In genomic region chr19:4572467-4572866, GRCm38 (mm10) we compare ENCODE assay signal across 23 mouse cellular contexts. TPM values are rescaled to one million over a fixed set of nuclear protein-coding genes. Genes with fewer than 3 reads are reported as not detected.
DNase-seq lines count a peak whose midpoint lies in the region; ATAC-seq lines count a peak whose summit lies in the region.
"Had no signal": no experiment of that assay in that cellular context is flagged by ENCODE, and none has a peak within 500 bp of the region (broad histone marks: within the 10 kb centered on the region; RNA-seq: fewer than 3 reads in every experiment).

No protein-coding gene starts in this region.

- no peak for ATAC-seq in liver, embryonic 12.5 days
- ATAC-seq in liver, embryonic 11.5 days (replicated peaks; ENCODE audit: low FRiP score), result no peak
- no peak for ATAC-seq in midbrain, embryonic 11.5 days (ENCODE audit: low FRiP score)
- ATAC-seq in midbrain, embryonic 16.5 days, result no peak
- ATAC-seq: activated CD4-positive, CD25-positive, alpha-beta regulatory T cell, adult 4 months; forebrain, embryonic 13.5 days had no signal

- H3K27me3 ChIP-seq in liver, embryonic 12.5 days (replicated peaks), result no peaks in the 10 kb centered on the region; the same call in 1 of the 2 replicates
- H3K27me3 ChIP-seq in liver, embryonic 11.5 days (replicated peaks; ENCODE audit: control insufficient read depth, insufficient read depth, low read length), result no peaks in the 10 kb centered on the region
- no peaks in the 10 kb centered on the region for H3K27me3 ChIP-seq in midbrain, embryonic 11.5 days (ENCODE audit: control insufficient read depth, insufficient read depth, low read length)
- H3K27me3 ChIP-seq in midbrain, embryonic 16.5 days (ENCODE audit: control insufficient read depth, insufficient read depth, low read depth, low read length), result no peaks in the 10 kb centered on the region
- H3K27me3 ChIP-seq: forebrain, embryonic 13.5 days; heart, embryonic 12.5 days; heart, embryonic 15.5 days had no signal

- no peak overlapping the region for H3K4me3 ChIP-seq in liver, embryonic 12.5 days
- no peak overlapping the region for H3K4me3 ChIP-seq in liver, embryonic 11.5 days (ENCODE audit: low read depth, low read length)
- no peak overlapping the region for H3K4me3 ChIP-seq in midbrain, embryonic 11.5 days (ENCODE audit: low read depth, low read length)
- H3K4me3 ChIP-seq in midbrain, embryonic 16.5 days (ENCODE audit: low read depth, low read length), result no peak overlapping the region
- H3K4me3 ChIP-seq: forebrain, embryonic 10.5 days; forebrain, embryonic 13.5 days; heart, embryonic 12.5 days; heart, embryonic 15.5 days; hindbrain, embryonic 10.5 days had no signal

- H3K27ac ChIP-seq in liver, embryonic 12.5 days, result peak overlapping the region; percentile 73; the same call in 1 of the 2 replicates
- H3K27ac ChIP-seq in liver, embryonic 11.5 days (ENCODE audit: low read depth, low read length), result no peak overlapping the region
- H3K27ac ChIP-seq in midbrain, embryonic 11.5 days (ENCODE audit: low read depth, low read length), result no peak overlapping the region
- no peak overlapping the region for H3K27ac ChIP-seq in midbrain, embryonic 16.5 days (ENCODE audit: low read length)
- H3K27ac ChIP-seq: forebrain, embryonic 10.5 days; heart, embryonic 15.5 days; hindbrain, embryonic 10.5 days; hindbrain, embryonic 14.5 days had no signal

- H3K36me3 ChIP-seq in liver, embryonic 12.5 days, result no peaks in the 10 kb centered on the region
- no peaks in the 10 kb centered on the region for H3K36me3 ChIP-seq in liver, embryonic 11.5 days (ENCODE audit: control insufficient read depth, insufficient read depth, low read length)
- H3K36me3 ChIP-seq in midbrain, embryonic 11.5 days (ENCODE audit: control insufficient read depth, insufficient read depth, low read length), result no peaks in the 10 kb centered on the region
- no peaks in the 10 kb centered on the region for H3K36me3 ChIP-seq in midbrain, embryonic 16.5 days (ENCODE audit: control insufficient read depth, insufficient read depth, low read length)
- H3K36me3 ChIP-seq: forebrain, embryonic 10.5 days; heart, embryonic 12.5 days; heart, embryonic 15.5 days; hindbrain, embryonic 10.5 days had no signal

- H3K4me2 ChIP-seq in liver, embryonic 12.5 days, result no peak overlapping the region
- no peak overlapping the region for H3K4me2 ChIP-seq in liver, embryonic 11.5 days
- H3K4me2 ChIP-seq in midbrain, embryonic 11.5 days, result no peak overlapping the region
- H3K4me2 ChIP-seq in midbrain, embryonic 16.5 days (ENCODE audit: low read length), result no peak overlapping the region
- H3K4me2 ChIP-seq: forebrain, embryonic 13.5 days; heart, embryonic 12.5 days; heart, embryonic 15.5 days; hindbrain, embryonic 14.5 days had no signal

- no peak overlapping the region for H3K9ac ChIP-seq in liver, embryonic 12.5 days
- no peak overlapping the region for H3K9ac ChIP-seq in liver, embryonic 11.5 days (ENCODE audit: low read depth, low read length)
- no peak overlapping the region for H3K9ac ChIP-seq in midbrain, embryonic 11.5 days (ENCODE audit: low read length)
- no peak overlapping the region for H3K9ac ChIP-seq in midbrain, embryonic 16.5 days (ENCODE audit: low read depth, low read length)
- H3K9ac ChIP-seq: forebrain, embryonic 13.5 days; heart, embryonic 12.5 days; heart, embryonic 15.5 days; hindbrain, embryonic 14.5 days had no signal

- H3K9me3 ChIP-seq in liver, embryonic 12.5 days (replicated peaks), result no peaks in the 10 kb centered on the region
- H3K9me3 ChIP-seq in liver, embryonic 11.5 days (ENCODE audit: control insufficient read depth, low read length), result no peaks in the 10 kb centered on the region
- H3K9me3 ChIP-seq in midbrain, embryonic 11.5 days (ENCODE audit: control insufficient read depth, low read length), result no peaks in the 10 kb centered on the region
- H3K9me3 ChIP-seq in midbrain, embryonic 16.5 days (replicated peaks; ENCODE audit: control insufficient read depth, low read length, poor library complexity, severe bottlenecking), result no peaks in the 10 kb centered on the region
- H3K9me3 ChIP-seq: forebrain, embryonic 10.5 days; forebrain, embryonic 13.5 days; heart, embryonic 12.5 days; heart, embryonic 15.5 days; hindbrain, embryonic 10.5 days had no signal

- H3K4me1 ChIP-seq in liver, embryonic 12.5 days, result peaks cover 53% of the 10 kb centered on the region
- H3K4me1 ChIP-seq in liver, embryonic 11.5 days (replicated peaks; ENCODE audit: control insufficient read depth, insufficient read depth, low read length), result peaks cover 17% of the 10 kb centered on the region
- H3K4me1 ChIP-seq in midbrain, embryonic 11.5 days (ENCODE audit: control insufficient read depth, insufficient read depth, low read length), result peaks cover 2% of the 10 kb centered on the region; the same call in 1 of the 2 replicates
- H3K4me1 ChIP-seq in midbrain, embryonic 16.5 days (ENCODE audit: control insufficient read depth, insufficient read depth, low read length), result no peaks in the 10 kb centered on the region
- H3K4me1 ChIP-seq: forebrain, embryonic 10.5 days had no signal

- DNase-seq in heart, adult 11 months, result peak; percentile 33
- DNase-seq in heart, adult 18-20 months, result no peak
- DNase-seq in liver, embryonic 11.5 days (ENCODE audit: low spot score), result no peak
- DNase-seq in midbrain, embryonic 11.5 days (ENCODE audit: low spot score, missing footprints), result peak; percentile 17
- DNase-seq in urinary bladder, postnatal 25 days (ENCODE audit: low spot score), result no peak
- DNase-seq in right cerebral cortex, adult 2 months (ENCODE audit: low spot score in 2 of 2), result no peak
- DNase-seq: adrenal gland, adult 8-10 months; adrenal gland, postnatal 25 days; cerebellum, adult 18-20 months; cerebellum, adult 9-10 months; gastrocnemius, postnatal 10 days; gastrocnemius, postnatal 36 days; heart, postnatal 10 days; heart, postnatal 36 days had no signal

- 81% methylated on average over 8 of the region's 8 CpGs for WGBS in liver, embryonic 12.5 days (ENCODE audit: insufficient replicate concordance)
- 94% methylated on average over 8 of the region's 8 CpGs for WGBS in liver, embryonic 11.5 days
- WGBS in midbrain, embryonic 11.5 days, result 88% methylated on average over 8 of the region's 8 CpGs
- 78% methylated on average over 8 of the region's 8 CpGs for WGBS in midbrain, embryonic 16.5 days

RNA-seq across cellular contexts. Expression of gene Lrfn4, which starts 43.0 kb away (rescaled TPM):
- total RNA-seq in heart, adult 18-20 months (2021), result 1 to 10 TPM; 5.4 to 8.5 TPM
- 2.6 and 2.7 TPM in 2 replicates for polyA plus RNA-seq in liver, embryonic 12.5 days (2016; fragmentation: Nextera tagmentation; extraction: Ambion mirVana)
- polyA plus RNA-seq in liver, embryonic 11.5 days (2014; fragmentation: Nextera tagmentation; extraction: Ambion mirVana), result 2.2 and 3.3 TPM in 2 replicates
- 7.5 and 7.6 TPM in 2 replicates for polyA plus RNA-seq in midbrain, embryonic 11.5 days (2014; fragmentation: Nextera tagmentation; extraction: Ambion mirVana)
- polyA plus RNA-seq in midbrain, embryonic 16.5 days (2015; fragmentation: Nextera tagmentation; extraction: Ambion mirVana), result 10.4 and 11.3 TPM in 2 replicates

RNA-seq across cellular contexts. Expression of gene Rce1, which starts 53.0 kb away (rescaled TPM):
- total RNA-seq in heart, adult 18-20 months (2021), result 10 to 100 TPM in 1 of 2 experiments, 1 to 10 TPM in 1; 9.1 to 10.3 TPM
- polyA plus RNA-seq in liver, embryonic 12.5 days (2016; fragmentation: Nextera tagmentation; extraction: Ambion mirVana), result 35.9 and 39.3 TPM in 2 replicates
- 52.5 and 52.9 TPM in 2 replicates for polyA plus RNA-seq in liver, embryonic 11.5 days (2014; fragmentation: Nextera tagmentation; extraction: Ambion mirVana)
- 61.0 and 68.7 TPM in 2 replicates for polyA plus RNA-seq in midbrain, embryonic 11.5 days (2014; fragmentation: Nextera tagmentation; extraction: Ambion mirVana)
- 51.4 and 52.4 TPM in 2 replicates for polyA plus RNA-seq in midbrain, embryonic 16.5 days (2015; fragmentation: Nextera tagmentation; extraction: Ambion mirVana)

Comparison
In these comparisons a context has a peak if more than half of its experiments do, and no peak if none do; other contexts are left out.
1. DNase-seq: peak in heart, adult 11 months (single experiment) and midbrain, embryonic 11.5 days (single experiment); none in heart, adult 18-20 months (0 of 2), liver, embryonic 11.5 days (single experiment), urinary bladder, postnatal 25 days (single experiment) and right cerebral cortex, adult 2 months (0 of 2).